Mouse (Mus musculus): ENCODE results near the gene Ubr2.
A peak's percentile ranks its signal among the peaks of the same experiment; 100 is the strongest.

The Ubr2 gene

DNA sequence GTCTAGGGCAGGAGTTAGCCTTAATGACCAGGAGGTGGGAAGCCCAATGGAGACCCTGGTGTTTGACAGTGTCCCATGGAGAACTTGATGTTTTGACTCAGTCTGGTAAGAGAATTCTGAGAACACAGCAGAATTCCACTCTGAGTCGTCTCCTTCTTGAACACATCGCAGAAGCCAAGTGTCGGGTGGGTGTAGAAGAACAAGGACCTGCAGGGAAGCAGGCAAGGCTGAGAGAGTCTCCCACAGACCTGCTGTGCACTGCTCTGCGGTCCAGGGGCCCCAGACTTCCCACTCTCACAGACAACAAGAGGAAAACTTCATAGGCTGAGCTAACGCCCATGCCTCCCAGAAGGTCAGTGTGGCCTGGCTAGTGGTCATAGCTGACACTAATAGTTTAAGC lies 82.6 kb downstream of the Ubr2 start:
- DNase-seq (ENCODE audit: low read depth, low spot score) = no peak

DNA sequence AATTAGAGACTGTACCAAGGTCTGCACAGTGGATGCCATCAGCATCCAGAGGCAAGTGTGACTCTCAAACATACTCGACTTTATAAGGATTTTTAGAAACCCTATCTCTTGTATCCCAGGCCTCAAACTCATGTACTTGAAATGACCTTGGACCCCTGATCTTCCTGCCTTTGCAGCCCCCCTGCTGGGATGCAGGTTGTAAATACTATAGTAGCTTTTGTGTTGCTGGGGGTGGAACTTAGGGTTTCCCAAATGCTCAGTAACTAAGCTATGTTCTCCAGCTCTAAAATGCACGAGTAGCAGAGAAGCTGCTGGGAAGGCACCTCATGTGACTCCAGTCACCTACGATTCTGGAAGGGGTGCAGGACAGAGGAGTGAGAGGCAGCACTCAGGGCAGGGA lies 83.4 kb downstream of the Ubr2 start:
- DNase-seq (ENCODE audit: low read depth, low spot score) = no peak

GRCm38 (mm10) chr17:46926192-46926591 lies 84.2 kb downstream of the Ubr2 start:
- no peak for DNase-seq (ENCODE audit: low read depth, low spot score)

- DNase-seq (ENCODE audit: low read depth, low spot score) = peak; percentile 65
Observed at GRCm38 (mm10) chr17:46920855-46921254, 89.5 kb downstream of the Ubr2 start.

DNA sequence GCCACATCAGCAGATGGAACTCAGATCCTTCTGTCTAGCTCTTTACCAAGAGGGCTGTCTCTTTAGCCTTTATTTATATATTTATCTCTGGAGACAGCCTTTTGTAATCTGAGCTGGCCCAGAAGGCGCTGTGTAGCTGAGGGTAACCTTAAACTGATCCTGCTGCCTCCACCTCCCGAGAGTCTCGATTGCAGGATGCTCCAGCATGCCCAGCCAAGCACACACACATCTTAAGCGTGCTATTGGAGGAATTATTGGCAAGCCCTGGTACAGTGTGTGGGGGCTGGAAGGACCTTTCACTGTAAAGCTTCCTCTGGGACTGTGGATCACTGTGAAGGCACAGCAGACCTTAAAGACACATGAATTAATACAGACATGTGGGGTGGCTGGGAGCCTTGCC lies 91.4 kb downstream of the Ubr2 start:
- no peak for DNase-seq (ENCODE audit: low read depth, low spot score)

DNA sequence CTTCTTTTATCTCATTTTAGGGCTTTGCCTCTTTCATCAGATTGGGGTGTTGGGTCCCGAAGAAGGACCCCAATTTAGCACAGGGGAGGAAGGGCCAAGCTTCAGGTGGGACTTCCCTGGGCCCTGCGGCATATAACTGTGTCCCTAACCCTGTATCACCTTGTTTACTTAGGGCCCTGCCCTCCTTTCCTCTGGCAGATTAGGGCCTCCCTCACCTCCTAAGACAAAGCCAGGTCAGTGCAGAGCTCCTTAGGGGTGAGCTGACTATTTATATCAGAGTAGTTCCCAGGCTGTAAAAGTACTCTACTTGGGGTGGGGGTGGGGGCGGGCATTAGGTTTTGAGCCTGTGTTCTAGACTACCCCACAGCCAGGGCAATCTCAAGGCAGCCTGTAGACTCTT lies 95.2 kb downstream of the Ubr2 start:
- DNase-seq (ENCODE audit: low read depth, low spot score) = no peak

DNA sequence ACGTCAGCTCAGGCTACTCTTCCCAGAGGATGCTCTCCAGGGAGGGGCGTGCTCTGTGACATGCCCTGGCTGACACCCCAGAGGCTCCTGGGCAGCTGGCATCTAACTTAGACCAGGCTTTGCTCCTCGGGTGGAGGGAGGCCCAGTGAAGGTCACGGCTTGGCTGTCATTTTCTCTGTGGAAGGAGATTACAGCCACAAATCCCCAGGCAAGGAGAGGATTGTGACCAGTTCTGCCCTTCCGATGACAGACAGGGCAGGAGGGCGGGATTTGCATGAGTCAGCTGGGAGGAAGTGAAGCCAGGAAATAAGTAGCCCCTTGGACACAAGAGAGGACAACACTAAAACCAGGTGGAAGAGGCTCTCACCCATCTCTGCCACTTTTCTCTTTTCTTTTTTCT lies 98.0 kb downstream of the Ubr2 start:
- no peak for DNase-seq (ENCODE audit: low read depth, low spot score)

GRCm38 (mm10) chr17:46910186-46910585 lies 100.2 kb downstream of the Ubr2 start, which contains the start of gene Prph2:
Prph2 (plus strand) TSS chr17:46910459.
- DNase-seq (ENCODE audit: low read depth, low spot score) = no peak

DNA sequence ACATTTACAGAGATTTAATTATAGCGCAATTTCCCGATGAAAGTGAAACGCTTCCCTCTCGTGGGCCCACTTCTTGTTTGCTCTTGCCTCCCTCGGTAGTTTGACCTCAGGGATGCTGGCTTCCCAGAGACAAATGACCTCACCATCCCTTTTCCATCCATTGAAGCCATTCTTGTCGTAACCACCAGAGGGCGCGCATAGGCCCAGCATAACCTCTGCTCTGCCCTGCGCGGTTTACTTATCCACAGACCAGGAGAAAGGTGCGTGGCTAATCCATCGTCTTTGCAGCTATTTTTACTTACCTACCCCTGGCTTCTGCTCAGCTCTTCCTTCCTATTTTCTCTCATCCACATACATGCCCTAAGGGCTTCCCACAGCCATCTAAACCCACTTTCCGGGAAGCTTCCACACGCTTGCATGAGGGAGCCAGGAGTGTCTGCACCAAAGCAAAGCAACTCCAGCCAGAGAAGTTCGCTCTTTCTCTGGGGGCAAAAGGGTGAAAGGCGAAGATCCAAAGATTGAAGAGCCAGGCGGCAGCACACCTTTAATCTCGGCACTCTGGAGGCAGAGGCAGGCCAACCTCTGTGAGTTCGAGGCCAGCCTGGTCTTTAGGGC lies 106.4 kb downstream of the Ubr2 start:
- DNase-seq (ENCODE audit: low read depth, low spot score) = peak; percentile 85

- DNase-seq (ENCODE audit: low read depth, low spot score) = no peak
Observed at GRCm38 (mm10) chr17:46900941-46901340, 109.4 kb downstream of the Ubr2 start.

DNA sequence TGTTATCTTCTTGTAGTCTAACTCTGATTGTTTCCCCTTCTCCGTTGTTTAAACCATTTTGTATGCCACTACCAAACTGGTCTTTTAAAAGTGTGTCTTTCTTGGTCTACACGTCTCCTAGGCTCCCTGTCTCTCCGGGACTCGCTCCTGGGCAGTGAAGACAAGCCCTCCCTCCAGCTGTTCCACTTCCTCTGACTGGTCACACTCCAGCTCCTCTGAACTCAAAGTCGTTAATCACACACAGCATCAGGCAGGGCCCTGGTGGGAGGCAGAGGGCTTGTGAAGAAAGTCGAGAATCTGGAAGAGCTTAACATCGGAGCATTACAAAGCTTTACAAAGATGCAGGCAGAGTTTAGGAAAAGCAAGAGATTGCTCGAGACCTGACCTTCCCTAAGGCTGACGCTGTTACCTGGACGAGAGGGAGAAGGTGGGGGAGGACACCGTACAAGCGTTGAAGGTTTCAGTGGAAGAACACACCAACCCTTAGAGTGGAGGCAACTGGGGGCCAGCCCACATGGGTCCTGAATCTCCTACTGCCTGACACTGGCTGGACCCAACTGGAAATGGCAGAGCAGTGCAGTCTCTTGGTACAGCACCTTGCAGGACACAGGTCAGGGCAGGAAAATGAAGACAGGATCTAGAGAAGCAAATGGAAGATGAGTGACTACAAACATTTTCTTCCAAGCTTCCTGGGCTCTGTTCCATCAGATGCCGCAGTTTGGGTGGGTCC lies 113.0 kb downstream of the Ubr2 start:
- no peak for DNase-seq (ENCODE audit: low read depth, low spot score)

DNA sequence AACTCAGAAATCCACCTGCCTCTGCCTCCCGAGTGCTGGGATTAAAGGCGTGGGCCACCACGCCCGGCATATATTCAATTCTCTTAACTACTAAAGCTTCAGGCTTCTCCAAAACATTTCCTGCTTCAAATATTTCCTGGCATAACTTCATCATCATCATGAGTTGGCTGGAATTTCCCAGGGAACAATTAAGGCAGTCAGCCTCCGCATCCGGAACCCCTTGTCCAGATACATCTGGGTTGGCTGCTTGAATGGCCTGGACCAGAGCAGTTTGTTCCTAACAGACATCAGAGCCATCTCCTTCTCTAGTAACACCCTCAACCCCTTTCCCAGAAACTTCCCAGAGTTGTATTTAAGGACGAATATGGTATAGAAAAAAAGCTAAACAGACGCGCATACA lies 114.9 kb downstream of the Ubr2 start:
- DNase-seq (ENCODE audit: low read depth, low spot score) = no peak

DNA sequence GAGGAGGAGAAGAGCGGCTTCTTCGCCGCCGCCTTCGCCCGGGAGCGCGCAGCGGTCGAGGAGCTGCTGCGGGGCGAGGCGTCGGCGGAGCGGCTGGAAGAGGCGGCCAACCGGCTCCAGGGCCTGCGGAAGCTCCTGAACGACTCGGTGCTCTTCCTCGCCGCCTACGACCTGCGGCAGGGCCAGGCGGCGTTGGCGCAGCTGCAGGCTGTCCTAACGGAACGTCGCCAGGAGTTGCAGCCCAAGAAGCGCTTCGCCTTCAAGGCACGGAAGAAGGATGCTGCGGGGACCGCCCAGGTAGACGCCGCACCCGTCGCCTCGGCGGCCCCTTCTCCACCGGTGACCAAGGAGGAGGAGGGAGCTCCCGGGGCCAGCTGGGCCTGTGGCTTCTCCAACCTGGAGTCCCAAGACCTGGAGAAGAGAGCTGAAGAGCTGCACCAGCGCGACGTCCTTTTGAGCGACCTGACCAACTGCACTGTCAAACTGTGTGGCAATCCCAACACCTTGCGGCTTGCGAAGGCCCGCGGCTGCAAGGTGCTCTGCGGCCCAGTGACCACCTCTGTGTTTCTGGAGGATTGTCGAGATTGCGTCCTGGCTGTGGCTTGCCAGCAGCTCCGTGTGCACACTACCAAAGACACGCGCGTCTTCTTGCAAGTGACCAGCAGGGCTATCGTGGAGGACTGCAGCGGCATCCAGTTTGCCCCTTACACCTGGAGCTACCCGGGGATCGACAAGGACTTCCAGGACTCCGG lies 119.3 kb downstream of the Ubr2 start:
- DNase-seq (ENCODE audit: low read depth, low spot score) = no peak

DNA sequence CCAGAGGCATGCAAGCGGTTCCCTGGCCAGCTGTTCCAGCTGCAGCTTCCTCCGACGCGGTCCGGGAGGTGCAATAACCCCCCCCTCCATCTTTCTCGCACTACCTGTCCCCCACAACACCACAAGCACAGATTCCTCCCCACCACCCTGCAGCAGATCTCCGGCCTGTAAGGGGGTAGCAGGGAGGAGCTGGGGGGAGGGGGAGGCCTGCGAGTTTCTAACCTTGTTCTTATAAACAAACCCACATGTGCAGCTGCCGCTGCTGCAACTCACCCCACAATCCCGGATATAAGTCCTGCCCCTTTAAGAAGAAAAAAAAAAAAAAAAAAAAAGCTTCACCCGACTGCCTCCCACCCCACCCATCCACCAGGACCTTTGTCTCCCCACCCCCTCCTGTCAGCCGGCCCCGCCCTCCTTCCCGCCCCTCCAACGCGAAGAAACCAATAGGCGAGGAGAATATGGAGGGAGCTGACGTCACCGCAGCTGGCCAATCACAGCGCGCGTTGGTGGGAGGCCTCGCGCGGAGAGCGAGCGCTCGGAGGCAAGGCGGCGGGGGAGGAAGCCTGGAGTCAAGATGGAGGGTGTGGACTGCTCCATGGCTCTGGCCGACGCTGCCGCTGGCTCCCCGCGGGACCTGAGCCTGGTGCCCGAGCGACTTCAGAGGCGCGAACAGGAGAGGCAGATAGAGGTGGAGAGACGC lies 120.1 kb downstream of the Ubr2 start, which contains the start of gene Tbcc:
Tbcc (plus strand) TSS at position 569 of the 700 bp plus-strand sequence.
- peak; percentile 98 for DNase-seq (ENCODE audit: low read depth, low spot score)

- peak; percentile 78 for DNase-seq (ENCODE audit: low read depth, low spot score)
Observed at GRCm38 (mm10) chr17:46889450-46890084, 120.8 kb downstream of the Ubr2 start.

DNA sequence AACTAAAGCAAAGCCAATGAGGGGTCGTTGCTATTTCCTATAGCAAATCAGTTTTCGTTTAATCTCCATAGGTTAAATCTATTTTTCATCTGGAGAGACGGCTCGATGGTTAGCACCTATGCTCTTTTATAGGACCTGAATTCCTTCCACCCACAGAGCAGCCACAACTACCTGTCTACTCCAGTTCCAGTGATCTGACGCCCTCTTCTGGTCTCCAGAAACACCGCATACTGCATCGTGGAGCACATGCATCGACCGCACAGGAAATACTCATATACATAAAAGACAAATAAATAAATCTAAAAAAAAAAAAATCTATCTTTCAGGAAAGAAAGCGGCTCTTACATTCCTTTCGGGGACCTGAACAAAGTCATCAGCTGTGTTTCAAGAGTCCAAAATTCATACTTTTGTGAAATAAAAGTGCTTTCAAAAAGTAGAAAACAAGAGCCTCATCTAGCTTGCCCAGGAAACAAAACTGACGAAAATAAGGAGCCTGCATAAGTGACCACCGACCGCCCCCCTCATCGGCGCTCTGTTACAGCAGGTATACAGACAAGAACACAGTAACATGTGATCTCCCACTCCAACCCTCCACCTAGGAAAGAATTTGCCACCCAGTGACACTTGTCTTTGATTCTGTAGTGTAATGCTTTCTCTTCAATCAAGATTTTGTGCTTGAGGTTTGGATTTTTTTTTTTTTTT lies 121.7 kb downstream of the Ubr2 start:
- peak; percentile 71 for DNase-seq (ENCODE audit: low read depth, low spot score)

DNA sequence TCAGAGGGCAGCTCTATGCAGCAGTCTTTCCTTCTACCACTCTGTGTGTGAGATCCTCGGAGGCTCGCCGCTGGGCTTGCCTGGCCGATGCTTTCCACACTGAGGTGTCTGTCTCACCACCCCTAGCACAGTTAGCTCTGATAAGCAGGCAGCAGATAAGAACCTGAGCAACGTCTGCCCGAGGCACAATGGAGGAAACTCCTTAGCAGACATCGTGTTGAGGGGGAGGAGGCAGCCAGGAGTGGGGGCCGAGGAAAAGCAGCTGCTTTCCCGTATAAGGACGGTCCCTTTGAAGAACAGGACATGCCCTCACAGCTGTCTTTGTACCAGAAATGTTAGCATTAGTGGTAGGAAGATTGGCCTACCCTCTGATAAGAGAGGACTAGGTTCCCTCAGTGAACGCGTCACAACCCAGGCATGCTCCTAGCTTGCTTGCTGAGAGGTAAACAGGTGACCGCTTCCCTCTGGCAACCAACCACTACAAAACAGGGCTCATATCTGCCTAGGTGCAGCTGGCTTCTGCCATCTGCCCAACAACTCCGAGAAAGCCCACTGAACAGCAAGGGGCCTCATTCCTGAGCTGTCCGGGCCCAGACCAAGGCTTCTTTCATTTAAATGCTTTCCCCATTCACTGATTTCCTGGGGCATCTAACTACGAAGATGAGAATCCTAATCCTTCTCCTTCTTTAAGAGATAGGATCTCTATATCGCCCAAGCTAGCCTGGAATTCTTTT lies 124.3 kb downstream of the Ubr2 start:
- no peak for DNase-seq (ENCODE audit: low read depth, low spot score)

DNA sequence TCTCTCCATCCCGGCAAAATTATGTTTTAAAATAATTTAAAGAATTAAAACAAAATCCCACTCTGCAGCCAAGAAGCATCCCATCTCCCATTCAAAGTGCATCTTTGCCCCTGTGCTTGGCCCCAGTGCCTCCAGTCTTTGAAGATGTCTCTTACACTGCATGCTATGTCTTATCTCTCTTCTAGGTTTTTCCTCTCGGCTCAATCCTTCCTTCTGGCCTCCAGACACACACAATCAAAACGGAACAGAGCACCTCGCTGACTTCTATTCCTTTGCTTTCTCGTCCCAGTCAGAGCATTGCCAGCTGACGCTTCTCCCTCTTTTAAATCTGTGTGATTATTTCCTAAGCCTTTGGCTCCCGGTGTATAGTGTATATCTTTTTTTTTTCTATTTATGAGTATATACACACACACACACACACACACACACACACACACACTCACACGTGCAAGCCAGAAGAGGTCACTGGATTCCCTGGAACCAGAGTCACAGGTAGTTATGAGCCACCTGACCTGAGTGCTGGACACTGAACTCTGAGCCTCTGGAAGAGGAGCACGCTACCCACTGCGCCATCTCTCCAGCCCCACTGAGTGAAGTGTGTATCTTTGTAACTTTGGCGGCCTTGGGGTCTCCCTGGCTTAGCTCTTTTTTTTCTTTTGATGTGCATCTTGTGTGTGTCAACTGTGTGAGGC lies 125.0 kb downstream of the Ubr2 start:
- DNase-seq (ENCODE audit: low read depth, low spot score) = no peak

DNA sequence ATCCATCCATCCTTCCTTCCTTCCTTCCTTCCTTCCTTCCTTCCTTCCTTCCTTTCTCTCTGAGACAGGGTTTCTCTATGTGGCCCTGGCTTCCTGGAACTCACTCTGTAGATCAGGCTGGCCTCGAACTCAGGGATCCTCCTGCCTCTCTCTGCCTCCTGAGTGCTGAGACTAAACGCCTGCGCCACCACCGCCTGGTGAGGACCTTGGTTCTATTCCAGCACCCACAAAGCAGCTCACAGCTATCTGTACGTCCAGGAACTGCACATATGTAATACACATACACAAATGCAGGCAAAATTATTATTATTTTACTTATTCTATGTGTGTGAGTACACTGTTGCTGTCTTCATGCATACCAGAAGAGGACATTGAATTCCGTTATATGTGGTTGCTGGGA lies 125.6 kb downstream of the Ubr2 start:
- DNase-seq (ENCODE audit: low read depth, low spot score) = no peak

DNA sequence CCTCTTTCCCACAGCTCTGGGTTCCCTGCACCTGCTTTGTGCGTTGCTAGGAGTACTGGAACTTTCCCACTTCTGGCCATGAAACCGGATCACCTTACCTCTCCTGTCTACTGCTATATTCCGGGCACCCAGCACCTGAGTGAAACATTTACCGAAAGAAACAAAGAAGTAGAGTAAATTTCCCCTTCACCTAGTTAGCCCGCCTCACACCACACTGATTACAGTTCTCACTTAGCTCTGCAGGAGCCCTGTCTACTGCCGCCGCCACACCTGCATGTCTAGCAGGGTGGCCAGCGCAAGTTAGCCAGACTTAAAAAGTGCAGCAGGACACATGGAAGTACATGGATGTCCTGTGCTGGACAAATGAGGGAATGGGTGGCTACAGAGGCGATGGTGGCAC lies 127.2 kb downstream of the Ubr2 start:
- no peak for DNase-seq (ENCODE audit: low read depth, low spot score)

Data from forelimb bud, embryonic 11.5 days (tissue).